Mouse (Mus musculus): ENCODE measurements around the gene Rab19. TPM values are rescaled to one million over a fixed set of nuclear protein-coding genes. Genes with fewer than 3 reads are reported as not detected.

Gene Rab19
- 1.2 and 2.2 TPM in 2 replicates for polyA plus RNA-seq (2012; rRNA removed)

GRCm38 (mm10) chr6:39381125-39381880 is at the start of gene Rab19:
Gene Rab19, plus strand, starts transcription at chr6:39381175.

GRCm38 (mm10) chr6:39377311-39377827 is 3.6 kb upstream of the Rab19 start, which contains the start of gene Slc37a3:
Gene Slc37a3, minus strand, starts transcription at chr6:39377675.

GRCm38 (mm10) chr6:39419851-39420721 is 39.1 kb downstream of the Rab19 start, which contains the start of gene Mkrn1:
Gene Mkrn1, minus strand, starts transcription at chr6:39420462.

Other genes with a start within 250 kb of the Rab19 start
- 3.7 and 4.4 TPM in 2 replicates for gene Kdm7a, start 174.4 kb upstream of the Rab19 start, polyA plus RNA-seq (2012; rRNA removed)
- gene Slc37a3, start 3.5 kb upstream of the Rab19 start, polyA plus RNA-seq (2012; rRNA removed) = 21.1 and 22.3 TPM in 2 replicates
- 46.2 and 53.5 TPM in 2 replicates for gene Mkrn1, start 39.3 kb downstream of the Rab19 start, polyA plus RNA-seq (2012; rRNA removed)
- 31.3 and 36.8 TPM in 2 replicates for gene Dennd2a, start 176.7 kb downstream of the Rab19 start, polyA plus RNA-seq (2012; rRNA removed)
- gene Adck2, start 192.7 kb downstream of the Rab19 start, polyA plus RNA-seq (2012; rRNA removed) = 20.0 and 20.7 TPM in 2 replicates
- 1.0 and 1.1 TPM in 2 replicates for gene Gm42420, start 204.6 kb downstream of the Rab19 start, polyA plus RNA-seq (2012; rRNA removed)
- 407 and 414 TPM in 2 replicates for gene Ndufb2, start 211.4 kb downstream of the Rab19 start, polyA plus RNA-seq (2012; rRNA removed)